Mouse (Mus musculus) midbrain, embryonic 14.5 days (tissue): ENCODE data around the gene Vstm2a. TPM values are rescaled to one million over a fixed set of nuclear protein-coding genes. Genes with fewer than 3 reads are reported as not detected.

Experiments used
- ATAC-seq: fragments of 200-750 bp; cut with Nextera tagmentation; 2 replicates; pipeline ENCODE4 v1.8.0; 2017; ENCODE audit warnings: moderate number of reproducible peaks, moderate library complexity; ENCODE audit not compliant: low FRiP score, low TSS enrichment
- DNase-seq: peaks from one replicate; pipeline ENCODE4 v3.0.0-alpha.2; 2015
- H3K27ac ChIP-seq: fragments of 300-500 bp; sonication (generic); replicated peaks from 2 replicates; pipeline ENCODE4 v1.5.1; 2014; ENCODE audit warnings: mild to moderate bottlenecking, low read depth, low read length, moderate library complexity
- H3K27me3 ChIP-seq: fragments of 300-500 bp; sonication (generic); 2 replicates; pipeline ENCODE4 v1.6.1; 2014; ENCODE audit warnings: low read length, control low read depth, mixed read lengths; ENCODE audit not compliant: control insufficient read depth, insufficient read depth
- H3K36me3 ChIP-seq: fragments of 300-500 bp; sonication (generic); 2 replicates; pipeline ENCODE4 v1.6.1; 2014; ENCODE audit warnings: low read length, control low read depth; ENCODE audit not compliant: control insufficient read depth, insufficient read depth
- H3K4me1 ChIP-seq: fragments of 300-500 bp; sonication (generic); 2 replicates; pipeline ENCODE4 v1.6.1; 2014; ENCODE audit warnings: mild to moderate bottlenecking, antibody characterized with exemption, low read length, control low read depth; ENCODE audit not compliant: control insufficient read depth, insufficient read depth
- H3K4me2 ChIP-seq: fragments of 300-500 bp; sonication (generic); 2 replicates; pipeline ENCODE4 v1.6.1; 2014; ENCODE audit warnings: mild to moderate bottlenecking, low read length, moderate library complexity
- H3K4me3 ChIP-seq: fragments of 300-500 bp; sonication (generic); replicated peaks from 2 replicates; pipeline ENCODE4 v1.5.1; 2014; ENCODE audit warnings: low read depth, low read length
- H3K9ac ChIP-seq: fragments of 300-500 bp; sonication (generic); replicated peaks from 2 replicates; pipeline ENCODE4 v1.6.1; 2014; ENCODE audit warnings: mild to moderate bottlenecking, low read length, moderate library complexity
- H3K9me3 ChIP-seq: fragments of 300-500 bp; sonication (generic); 2 replicates; pipeline ENCODE4 v1.6.1; 2016; ENCODE audit warnings: low read length, control low read depth, mixed read lengths; ENCODE audit not compliant: control insufficient read depth
- WGBS: fragments of 180-500 bp; shearing (Covaris S2); extraction: QIAGEN DNeasy Blood & Tissue Kit; methylation state at CpG from one replicate; pipeline ENCODE4 v1.1.7; 2014; 5-methylcytosine and 5-hydroxymethylcytosine counted together
- polyA plus RNA-seq: library from polyadenylated mRNA; unstranded; fragments of >200 nt; fragmentation: Nextera tagmentation; extraction: Ambion mirVana; gene quantifications from 2 replicates; pipeline ENCODE4 v1.2.1, GENCODE M21; 2014

Gene Vstm2a
- 64.2 and 73.7 TPM in 2 replicates for polyA plus RNA-seq

DNA sequence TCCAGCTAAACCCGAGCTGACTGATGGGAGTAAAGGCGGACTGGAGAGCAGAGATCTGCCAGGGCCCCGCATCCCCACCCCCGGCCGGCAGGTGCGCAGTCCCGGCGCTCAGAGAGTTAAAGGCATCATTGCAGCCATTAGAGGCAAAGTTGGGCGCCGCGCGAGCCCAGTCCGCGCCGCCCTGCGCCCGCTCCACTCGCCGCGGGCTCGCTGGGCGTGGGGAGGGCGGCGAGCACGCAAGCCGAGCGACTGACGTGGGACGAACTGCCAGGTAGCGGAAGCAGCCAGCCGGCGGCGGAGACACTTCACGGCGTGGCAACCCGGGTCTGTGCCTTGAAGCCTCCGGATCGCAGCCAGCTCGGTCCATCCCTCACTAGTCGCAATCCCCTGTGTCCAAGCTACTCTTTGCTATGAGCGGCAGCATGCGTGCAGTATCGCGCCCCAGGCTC, at the start of gene Vstm2a:
Vstm2a (plus strand) TSS at position 252 of the 449 bp plus-strand sequence.
- under 1% methylated on average over 44 of the region's 44 CpGs for WGBS
- peaks cover 10% of the 10 kb centered on the region for H3K4me1 ChIP-seq
- no peaks in the 10 kb centered on the region for H3K36me3 ChIP-seq
- DNase-seq (peak; percentile 84), ATAC-seq (peak; percentile 80)
- H3K4me2 ChIP-seq: peak within 1 kb of the TSS; percentile 92
- peak within 1 kb of the TSS; percentile 80 for H3K27ac ChIP-seq
- H3K27me3 ChIP-seq: peaks cover 16% of the 10 kb centered on the region; the same call in 1 of the 2 replicates
- peak within 1 kb of the TSS; percentile 69 for H3K9ac ChIP-seq
- peak within 1 kb of the TSS; percentile 63 for H3K4me3 ChIP-seq
- H3K9me3 ChIP-seq: no peaks in the 10 kb centered on the region

DNA sequence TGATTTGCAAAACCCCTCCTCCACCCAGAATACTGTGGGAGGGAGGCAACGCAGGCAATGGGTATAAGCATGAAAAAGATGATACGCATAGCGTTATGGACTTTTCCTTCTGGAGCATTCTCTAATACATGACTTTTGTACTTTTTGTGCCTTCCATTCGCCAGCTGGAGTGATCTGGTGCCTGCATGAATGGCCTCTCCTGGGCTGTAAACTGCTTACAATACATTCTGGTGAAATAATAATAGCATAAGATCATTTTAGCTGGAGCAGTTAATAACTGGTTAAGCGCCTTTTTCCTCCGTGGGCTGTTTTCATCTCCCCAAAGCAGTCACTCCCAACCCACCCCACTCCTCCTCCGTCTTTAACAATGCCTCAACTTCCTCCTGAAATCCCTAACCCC, 513 bp upstream of the Vstm2a start:
- DNase-seq (peak; percentile 41), ATAC-seq (no peak)
- peak overlapping the region; percentile 92 for H3K4me2 ChIP-seq
- peak overlapping the region; percentile 63 for H3K4me3 ChIP-seq
- peaks cover 10% of the 10 kb centered on the region for H3K4me1 ChIP-seq
- H3K27ac ChIP-seq: peak overlapping the region; percentile 80
- no peaks in the 10 kb centered on the region for H3K9me3 ChIP-seq
- peaks cover 16% of the 10 kb centered on the region; the same call in 1 of the 2 replicates for H3K27me3 ChIP-seq
- peak overlapping the region; percentile 69 for H3K9ac ChIP-seq
- WGBS: 15% methylated on average over 7 of the region's 7 CpGs
- no peaks in the 10 kb centered on the region for H3K36me3 ChIP-seq

DNA sequence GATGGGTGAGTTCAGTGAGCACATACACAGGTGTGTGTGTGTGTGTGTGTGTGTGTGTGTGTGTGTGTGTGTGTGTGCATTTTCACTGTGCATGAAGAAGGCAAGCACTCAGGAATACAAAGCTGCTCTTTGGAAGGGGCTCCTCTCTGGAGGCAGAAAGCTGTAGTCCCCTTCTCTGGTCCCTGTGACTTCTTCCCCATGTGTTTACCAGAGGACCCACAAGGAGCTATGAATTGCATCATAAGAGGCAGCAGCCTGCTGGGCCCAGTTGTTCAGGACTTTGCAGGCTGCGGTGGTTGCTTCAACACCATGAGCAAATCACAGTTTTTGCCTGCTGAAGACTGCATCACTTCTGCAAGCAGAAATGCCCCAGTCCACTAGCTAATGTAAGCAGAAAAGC, 776 bp downstream of the Vstm2a start:
- H3K9me3 ChIP-seq: no peaks in the 10 kb centered on the region
- peaks cover 10% of the 10 kb centered on the region for H3K4me1 ChIP-seq
- no peaks in the 10 kb centered on the region for H3K36me3 ChIP-seq
- ATAC-seq (no peak), DNase-seq (peak; percentile 35)
- H3K4me2 ChIP-seq: peak overlapping the region; percentile 92
- WGBS: 29% methylated on average over 1 of the region's 1 CpGs
- H3K27ac ChIP-seq: 0 out of 2 replicates have a peak overlapping the region, but pooled peaks have one; percentile 49
- H3K9ac ChIP-seq: peak overlapping the region; percentile 69; the same call in 1 of the 2 replicates
- H3K27me3 ChIP-seq: peaks cover 16% of the 10 kb centered on the region; the same call in 1 of the 2 replicates
- peak overlapping the region; percentile 63 for H3K4me3 ChIP-seq

DNA sequence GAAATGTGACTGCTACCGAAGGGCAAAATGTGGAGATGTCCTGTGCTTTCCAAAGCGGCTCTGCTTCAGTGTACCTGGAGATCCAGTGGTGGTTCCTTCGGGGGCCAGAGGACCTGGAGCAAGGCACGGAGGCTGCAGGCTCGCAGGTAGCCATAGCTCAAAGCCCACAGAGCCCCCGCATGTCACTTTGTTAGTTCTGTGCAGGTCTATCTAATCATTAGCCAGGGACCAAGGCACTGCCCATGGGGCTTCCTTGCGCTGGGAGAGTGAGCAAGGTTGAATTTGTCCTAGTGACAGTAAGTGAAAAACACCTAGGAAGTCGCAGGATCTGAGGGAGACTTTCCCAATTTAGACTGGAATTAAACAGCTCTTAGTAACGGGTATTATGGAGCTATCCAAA, 2.4 kb downstream of the Vstm2a start:
- H3K9me3 ChIP-seq: no peaks in the 10 kb centered on the region
- DNase-seq: peak; percentile 18
- no peaks in the 10 kb centered on the region for H3K36me3 ChIP-seq
- 25% methylated on average over 9 of the region's 9 CpGs for WGBS
- peak overlapping the region; percentile 92 for H3K4me2 ChIP-seq
- no peak for ATAC-seq
- H3K9ac ChIP-seq: peak overlapping the region; percentile 43; the same call in 1 of the 2 replicates
- H3K27me3 ChIP-seq: peaks cover 16% of the 10 kb centered on the region; the same call in 1 of the 2 replicates
- H3K4me1 ChIP-seq: peaks cover 14% of the 10 kb centered on the region
- 0 out of 2 replicates have a peak overlapping the region, but pooled peaks have one; percentile 8 for H3K27ac ChIP-seq
- peak overlapping the region; percentile 63 for H3K4me3 ChIP-seq

DNA sequence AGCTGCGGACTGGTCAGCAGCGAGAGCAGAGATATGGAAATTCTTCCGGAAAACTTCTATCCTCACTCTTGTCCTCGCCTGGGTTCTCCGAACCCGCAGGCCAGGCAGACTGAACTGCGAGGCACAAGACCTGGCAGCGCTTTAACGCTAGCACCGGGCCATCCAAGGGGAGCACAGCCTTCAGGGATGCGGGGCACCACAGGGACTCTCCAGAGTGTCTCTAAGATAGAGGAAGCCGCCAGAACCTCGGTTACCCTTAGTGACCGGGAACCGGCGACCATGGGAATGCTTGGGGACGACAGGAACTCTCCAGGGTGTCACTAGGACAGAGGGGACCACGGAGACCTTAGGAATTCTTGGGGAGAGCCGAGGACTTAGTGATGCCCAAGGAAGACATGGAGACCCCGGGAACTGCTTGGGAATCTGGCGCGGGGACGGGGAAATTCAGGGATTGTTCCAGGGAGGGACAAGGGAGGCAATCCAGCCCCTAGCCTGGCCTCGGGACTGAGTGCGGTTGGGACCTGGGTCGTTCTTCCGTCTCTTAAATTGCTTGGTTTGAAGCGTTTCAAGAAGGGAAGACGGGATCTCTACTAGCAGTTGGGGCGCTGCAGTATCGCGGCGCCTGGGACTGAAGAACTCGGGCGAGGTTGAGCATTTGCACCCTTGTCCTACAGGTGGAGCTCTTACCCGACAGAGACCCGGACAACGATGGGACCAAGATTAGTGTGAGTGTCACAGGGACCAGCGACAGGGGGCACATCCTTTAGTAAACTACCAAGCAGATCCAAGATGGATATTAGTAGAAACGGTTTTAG, 3.4 kb downstream of the Vstm2a start:
- peak overlapping the region; percentile 63 for H3K4me3 ChIP-seq
- H3K4me1 ChIP-seq: peaks cover 14% of the 10 kb centered on the region
- H3K27me3 ChIP-seq: peaks cover 16% of the 10 kb centered on the region; the same call in 1 of the 2 replicates
- H3K4me2 ChIP-seq: peak overlapping the region; percentile 92
- no peaks in the 10 kb centered on the region for H3K9me3 ChIP-seq
- H3K9ac ChIP-seq: peak overlapping the region; percentile 60
- peak; percentile 78 for ATAC-seq
- H3K27ac ChIP-seq: peak overlapping the region; percentile 52; the same call in 1 of the 2 replicates
- DNase-seq: peak; percentile 89
- no peaks in the 10 kb centered on the region for H3K36me3 ChIP-seq
- WGBS: under 1% methylated on average over 40 of the region's 40 CpGs

DNA sequence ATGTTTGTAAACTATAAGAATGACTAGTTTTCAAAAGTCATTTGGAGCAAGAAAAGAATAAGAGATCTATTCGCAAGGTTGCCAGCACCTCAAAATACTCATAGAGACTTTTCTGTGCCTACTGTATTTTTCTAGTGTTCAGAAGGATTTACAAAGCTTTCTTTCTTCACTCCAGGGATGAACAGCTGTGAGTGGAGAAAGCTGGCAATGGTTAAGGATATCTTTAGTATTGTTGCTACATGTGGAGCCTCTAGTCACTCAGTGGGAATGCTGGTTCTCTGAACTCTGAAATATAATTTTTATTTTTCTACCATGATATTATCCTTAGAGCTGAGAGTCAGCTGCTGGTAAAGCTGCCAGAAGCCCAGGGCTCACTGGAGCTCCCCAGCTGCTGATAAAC, 10.9 kb downstream of the Vstm2a start:
- no peak overlapping the region for H3K4me2 ChIP-seq
- no peaks in the 10 kb centered on the region for H3K9me3 ChIP-seq
- no peaks in the 10 kb centered on the region for H3K36me3 ChIP-seq
- peaks cover 4% of the 10 kb centered on the region; the same call in 1 of the 2 replicates for H3K4me1 ChIP-seq
- no peak for DNase-seq
- ATAC-seq: no peak
- H3K27me3 ChIP-seq: no peaks in the 10 kb centered on the region
- WGBS: 100% methylated on average over 1 of the region's 1 CpGs
- H3K27ac ChIP-seq: no peak overlapping the region
- no peak overlapping the region for H3K9ac ChIP-seq
- H3K4me3 ChIP-seq: no peak overlapping the region

DNA sequence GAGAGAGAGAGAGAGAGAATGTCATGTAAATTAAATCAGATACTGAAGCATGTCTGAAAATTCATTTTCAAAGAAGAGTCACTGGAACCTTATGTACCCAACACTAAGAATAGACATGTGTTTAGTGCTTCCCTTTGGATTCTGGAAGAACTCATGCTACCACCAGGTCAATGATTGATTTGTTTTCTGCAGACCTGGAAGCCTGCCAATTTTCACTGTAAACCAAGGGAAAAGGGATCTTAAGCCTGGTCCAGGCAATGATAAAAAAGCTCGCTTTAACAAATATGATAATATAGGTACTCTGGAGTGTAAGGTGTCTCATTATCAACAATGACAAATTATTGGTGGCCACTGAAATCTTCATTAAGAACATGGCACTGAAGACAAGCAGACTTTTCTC, 32.9 kb downstream of the Vstm2a start:
- H3K9me3 ChIP-seq: no peaks in the 10 kb centered on the region
- DNase-seq (peak; percentile 8), ATAC-seq (no peak)
- no peak overlapping the region for H3K27ac ChIP-seq
- no peak overlapping the region for H3K9ac ChIP-seq
- no peaks in the 10 kb centered on the region for H3K27me3 ChIP-seq
- 87% methylated on average over 1 of the region's 1 CpGs for WGBS
- H3K36me3 ChIP-seq: no peaks in the 10 kb centered on the region
- no peak overlapping the region for H3K4me2 ChIP-seq
- no peak overlapping the region for H3K4me3 ChIP-seq
- no peaks in the 10 kb centered on the region for H3K4me1 ChIP-seq

DNA sequence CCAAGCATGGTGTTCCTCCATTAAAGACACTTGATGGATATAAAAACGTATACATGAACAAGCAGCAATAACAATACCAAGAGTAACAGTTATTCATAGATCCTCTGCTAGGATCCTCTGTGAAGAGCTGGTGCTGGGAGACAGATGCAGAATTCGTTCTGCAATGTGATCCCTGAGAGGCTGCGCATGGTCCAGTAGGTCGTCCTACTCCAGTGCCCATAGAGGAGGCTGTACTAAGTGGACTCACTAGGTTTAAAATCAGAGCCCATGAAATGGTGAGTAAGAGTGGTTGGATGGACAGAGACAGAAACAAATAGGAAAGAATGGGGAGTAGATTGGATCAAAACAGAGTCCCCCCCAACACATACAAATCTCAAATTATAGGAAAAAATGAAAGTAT, 35.4 kb downstream of the Vstm2a start:
- Histone ChIP-seq H3K9ac (no peak overlapping the region), H3K4me2 (no peak overlapping the region), H3K9me3 (no peaks in the 10 kb centered on the region), H3K27ac (no peak overlapping the region), H3K27me3 (no peaks in the 10 kb centered on the region), H3K36me3 (no peaks in the 10 kb centered on the region), H3K4me3 (no peak overlapping the region), H3K4me1 (no peaks in the 10 kb centered on the region)
- ATAC-seq (no peak), DNase-seq (no peak)
- WGBS: 80% methylated on average over 4 of the region's 4 CpGs
